Mouse (Mus musculus) myocyte (in vitro differentiated cells): ENCODE data around the gene Prkn.

Source experiments
- CEBPB ChIP-seq: IDR thresholded peaks from 2 replicates; pipeline ENCODE4 v1.6.1; 2011; ENCODE audit warnings: mild to moderate bottlenecking, moderate library complexity; ENCODE audit not compliant: poor library complexity, insufficient read depth, severe bottlenecking
- E2F4 ChIP-seq: IDR thresholded peaks from one replicate; pipeline ENCODE4 v1.6.1; 2011; ENCODE audit warnings: mild to moderate bottlenecking, control low read depth, moderate library complexity; ENCODE audit not compliant: insufficient read depth
- MAX ChIP-seq: IDR thresholded peaks from one replicate; pipeline ENCODE4 v1.6.1; 2011; ENCODE audit warnings: low read depth, mild to moderate bottlenecking, control low read depth
- MYOD1 ChIP-seq, 3 experiments: IDR thresholded peaks; one replicate each; pipeline ENCODE4 v1.6.1; 2011; ENCODE audit warnings: control low read depth in 2 of 3, low read depth in 2 of 3, mild to moderate bottlenecking in 2 of 3, moderate library complexity in 1 of 3; ENCODE audit not compliant: insufficient read length in 2 of 3, control insufficient read depth in 1 of 3
- MYOG ChIP-seq, 3 experiments: IDR thresholded peaks; one replicate each; pipeline ENCODE4 v1.6.1; 2011; ENCODE audit warnings: control low read depth in 2 of 3, low read depth in 2 of 3, mild to moderate bottlenecking in 2 of 3; ENCODE audit not compliant: insufficient read length in 2 of 3, control insufficient read depth in 1 of 3, insufficient read depth in 1 of 3
- POLR2A ChIP-seq: IDR thresholded peaks from one replicate; pipeline ENCODE4 v1.6.1; 2011; ENCODE audit warnings: low read depth, mild to moderate bottlenecking, control low read depth, moderate library complexity; ENCODE audit not compliant: insufficient read length
- POLR2AphosphoS2 ChIP-seq: IDR thresholded peaks from one replicate; pipeline ENCODE4 v1.6.1; 2011; ENCODE audit warnings: low read depth, control low read depth; ENCODE audit not compliant: insufficient read length
- REST ChIP-seq: IDR thresholded peaks from one replicate; pipeline ENCODE4 v1.6.1; 2011; ENCODE audit warnings: mild to moderate bottlenecking, control low read depth, moderate library complexity; ENCODE audit not compliant: insufficient read depth, insufficient read length
- SRF ChIP-seq: IDR thresholded peaks from one replicate; pipeline ENCODE4 v1.6.1; 2011; ENCODE audit warnings: low read depth; ENCODE audit not compliant: control insufficient read depth, insufficient read length
- TCF12 ChIP-seq: IDR thresholded peaks from one replicate; pipeline ENCODE4 v1.6.1; 2011; ENCODE audit warnings: mild to moderate bottlenecking, control low read depth; ENCODE audit not compliant: poor library complexity, insufficient read depth, severe bottlenecking
- TCF3 ChIP-seq: IDR thresholded peaks from one replicate; pipeline ENCODE4 v1.6.1; 2011; ENCODE audit warnings: low read depth, control low read depth; ENCODE audit not compliant: insufficient read length
- USF1 ChIP-seq: IDR thresholded peaks from one replicate; pipeline ENCODE4 v1.6.1; 2011; ENCODE audit warnings: low read depth, mild to moderate bottlenecking, control low read depth, moderate library complexity

DNA sequence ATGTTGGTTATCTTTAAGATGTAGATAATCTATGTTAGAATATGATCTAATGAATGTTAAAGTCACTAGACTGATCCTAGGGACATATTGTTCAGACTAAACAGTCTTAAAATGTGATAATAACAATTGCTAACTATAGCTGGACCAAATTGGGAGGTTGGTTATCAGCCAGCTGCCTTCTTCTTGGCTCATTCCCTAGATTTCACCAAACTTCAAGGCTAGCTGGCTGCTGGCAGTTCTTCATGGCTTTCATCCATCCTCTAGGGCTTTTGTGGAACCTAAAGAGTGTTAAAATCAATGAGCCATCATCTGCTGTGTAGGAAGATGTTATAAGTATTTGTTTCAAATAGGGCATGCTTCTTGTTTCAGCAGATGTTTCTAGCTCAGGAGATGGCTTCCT, 431.7 kb downstream of the Prkn start:
- no peak for TF ChIP-seq MYOD1 (IDR thresholded peaks at IDR 0.05; ENCODE audit: control insufficient read depth in 1 of 3, insufficient read length in 2 of 3, low read depth in 2 of 3)
- no peak for TF ChIP-seq E2F4
- TF ChIP-seq USF1: no peak
- TF ChIP-seq POLR2A: no peak
- no peak for TF ChIP-seq MAX
- TF ChIP-seq TCF12: no peak
- TF ChIP-seq REST: no peak
- no peak for TF ChIP-seq MYOG (IDR thresholded peaks at IDR 0.05; ENCODE audit: control insufficient read depth in 1 of 3, insufficient read depth in 1 of 3, insufficient read length in 2 of 3, low read depth in 2 of 3)
- TF ChIP-seq SRF: no peak
- no peak for TF ChIP-seq POLR2AphosphoS2
- no peak for TF ChIP-seq CEBPB
- no peak for TF ChIP-seq TCF3
